In the genomic region with DNA sequence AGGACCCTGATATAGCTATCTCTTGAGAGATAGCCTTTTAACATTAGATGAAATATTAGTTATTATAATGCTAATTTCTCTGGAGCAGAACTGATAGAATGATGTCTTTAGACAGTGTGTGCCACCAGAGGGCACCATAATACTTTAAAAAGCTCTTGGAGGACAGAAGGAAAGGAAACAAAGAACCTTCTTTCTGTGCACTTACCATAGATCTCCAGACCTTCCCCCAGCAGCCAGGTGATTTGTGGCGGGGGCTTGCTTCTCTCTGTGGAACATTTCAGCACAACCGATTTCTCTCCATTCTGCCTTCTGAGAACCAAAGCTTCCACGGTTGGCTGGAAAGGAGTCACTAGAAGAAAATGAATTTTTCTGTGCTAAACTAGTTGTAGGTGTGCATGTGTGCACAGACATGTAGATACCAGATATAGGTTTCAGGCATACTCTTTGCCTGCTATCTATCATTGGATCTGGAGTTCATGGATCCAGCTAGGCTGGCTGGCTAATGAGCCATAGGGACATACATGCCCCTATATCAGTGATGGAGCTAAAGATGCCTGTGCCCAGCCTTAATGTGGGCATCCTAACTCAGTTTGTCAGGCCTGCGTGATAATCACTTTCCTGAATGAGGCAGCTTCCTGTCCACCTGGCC, we compare ENCODE assay signal across 8 mouse cellular contexts. TPM values are rescaled to one million over a fixed set of nuclear protein-coding genes. Genes with fewer than 3 reads are reported as not detected.
DNase-seq lines count a peak whose midpoint lies in the region; ATAC-seq and TF ChIP-seq lines count a peak whose summit lies in the region.

No protein-coding gene starts in this region.

- no peaks in the 10 kb centered on the region for H3K9me3 ChIP-seq in forebrain, postnatal 0 days (ENCODE audit: low read length)

- 0 out of 2 replicates have a peak, but pooled peaks have one; percentile 45 for ATAC-seq in cerebellum, adult (ENCODE audit: insufficient number of reproducible peaks, low FRiP score, low TSS enrichment)
- ATAC-seq in forebrain, postnatal 0 days: peak; percentile 88

- intact Hi-C loops in left cerebral cortex, postnatal 4 days (cut with DNase I): loop anchor here (5.0 kb wide), 1 partner anchor 192 kb away; no protein-coding TSS in a partner anchor

- no peaks in the 10 kb centered on the region for H3K36me3 ChIP-seq in forebrain, postnatal 0 days (ENCODE audit: insufficient read depth)

- H3K4me2 ChIP-seq in forebrain, postnatal 0 days (ENCODE audit: low read depth): no peak overlapping the region

- no peak overlapping the region for H3K27ac ChIP-seq in forebrain, postnatal 0 days (ENCODE audit: low read depth, low read length)

- no peak overlapping the region for H3K4me3 ChIP-seq in forebrain, postnatal 0 days (ENCODE audit: low read depth, low read length)

- peak; percentile 79 for TF ChIP-seq CTCF in forebrain, postnatal 0 days (IDR thresholded peaks at IDR 0.05; ENCODE audit: low read depth)

- no peaks in the 10 kb centered on the region for H3K27me3 ChIP-seq in forebrain, postnatal 0 days (ENCODE audit: insufficient read depth, low read length)

- no peak overlapping the region for H3K9ac ChIP-seq in forebrain, postnatal 0 days

- 37% methylated on average over 4 of the region's 4 CpGs for WGBS in forebrain, postnatal 0 days

- H3K4me1 ChIP-seq in forebrain, postnatal 0 days (ENCODE audit: insufficient read depth): no peaks in the 10 kb centered on the region

- peak; percentile 79 for DNase-seq in 3T3-L1 (ENCODE audit: low read depth, low spot score)
- DNase-seq in ES-CJ7 (ENCODE audit: low read depth, low spot score): peak; percentile 36
- peak; percentile 89 for DNase-seq in forebrain, postnatal 0 days
- DNase-seq in hindlimb bud, embryonic 11.5 days (ENCODE audit: extremely low spot score, low read depth, low spot score): peak; percentile 57
- DNase-seq in left cerebral cortex, postnatal 4 days: peak; percentile 70
- peak; percentile 53 for DNase-seq in neural tube, embryonic 10.5 days (ENCODE audit: extremely low spot score, low spot score)
- peak; percentile 7 for DNase-seq in yolk sac, embryonic 10.5 days (ENCODE audit: low spot score)

RNA-seq across cellular contexts. Expression of gene Crtam, which starts 14.4 kb away (rescaled TPM):
- 0.10 and 0.54 TPM in 2 replicates for total RNA-seq in forebrain, postnatal 0 days (2014; rRNA removed)
- 0.11 and 0.14 TPM in 2 replicates for polyA plus RNA-seq in forebrain, postnatal 0 days (2015; fragmentation: Nextera tagmentation; extraction: Ambion mirVana)
- under 1 TPM; 0.14 to 0.18 TPM for total RNA-seq in left cerebral cortex, postnatal 4 days (2021)

RNA-seq across cellular contexts. Expression of gene Jhy, which starts 26.1 kb away (rescaled TPM):
- total RNA-seq in forebrain, postnatal 0 days (2014; rRNA removed): 0.46 and 1.0 TPM in 2 replicates
- 0.53 and 1.1 TPM in 2 replicates for polyA plus RNA-seq in forebrain, postnatal 0 days (2015; fragmentation: Nextera tagmentation; extraction: Ambion mirVana)
- total RNA-seq in left cerebral cortex, postnatal 4 days (2021): 1 to 10 TPM in 1 of 2 experiments, under 1 TPM in 1; 0.54 to 1.0 TPM

Comparison
In these comparisons a context has a peak if more than half of its experiments do, and no peak if none do; other contexts are left out.
1. DNase-seq: peak in every context shown above with its lines; median percentile 89 in forebrain, postnatal 0 days; 79 in 3T3-L1; 70 in left cerebral cortex, postnatal 4 days; 57 in hindlimb bud, embryonic 11.5 days; 53 in neural tube, embryonic 10.5 days; 36 in ES-CJ7; 7 in yolk sac, embryonic 10.5 days.